Mouse (Mus musculus): ENCODE results near the gene Gm14406.
"Not testable (repeated sequence)": the region's sequence is repeated elsewhere in the genome, so short reads cannot be mapped to it uniquely, and the experiment has no call there.

The Gm14406 gene

GRCm38 (mm10) chr2:177577998-177578397, at the start of gene Gm14406:
TSS of gene Gm14406 (minus strand) at chr2:177578210.
- ATAC-seq (ENCODE audit: insufficient number of reproducible peaks, low FRiP score, low TSS enrichment) = not testable (repeated sequence)

GRCm38 (mm10) chr2:177575141-177575540, 2.9 kb downstream of the Gm14406 start:
- not testable (repeated sequence) for ATAC-seq (ENCODE audit: insufficient number of reproducible peaks, low FRiP score, low TSS enrichment)

GRCm38 (mm10) chr2:177559365-177559764, 18.6 kb downstream of the Gm14406 start:
- not testable (repeated sequence) for ATAC-seq (ENCODE audit: insufficient number of reproducible peaks, low FRiP score, low TSS enrichment)

- not testable (repeated sequence) for ATAC-seq (ENCODE audit: insufficient number of reproducible peaks, low FRiP score, low TSS enrichment)
These were observed 22.7 kb downstream of the Gm14406 start for GRCm38 (mm10) chr2:177555261-177555660.

GRCm38 (mm10) chr2:177537717-177538116, 40.3 kb downstream of the Gm14406 start:
- ATAC-seq (ENCODE audit: insufficient number of reproducible peaks, low FRiP score, low TSS enrichment) = not testable (repeated sequence)

GRCm38 (mm10) chr2:177537141-177537540, 40.9 kb downstream of the Gm14406 start:
- ATAC-seq (ENCODE audit: insufficient number of reproducible peaks, low FRiP score, low TSS enrichment) = not testable (repeated sequence)

GRCm38 (mm10) chr2:177535876-177536275, 42.1 kb downstream of the Gm14406 start:
- no peak for ATAC-seq (ENCODE audit: insufficient number of reproducible peaks, low FRiP score, low TSS enrichment)

- ATAC-seq (ENCODE audit: insufficient number of reproducible peaks, low FRiP score, low TSS enrichment) = not testable (repeated sequence)
These were observed 53.8 kb downstream of the Gm14406 start for GRCm38 (mm10) chr2:177524171-177524570.

- not testable (repeated sequence) for ATAC-seq (ENCODE audit: insufficient number of reproducible peaks, low FRiP score, low TSS enrichment)
These were observed 54.3 kb downstream of the Gm14406 start for GRCm38 (mm10) chr2:177523674-177524073.

GRCm38 (mm10) chr2:177523061-177523460, 54.9 kb downstream of the Gm14406 start:
- ATAC-seq (ENCODE audit: insufficient number of reproducible peaks, low FRiP score, low TSS enrichment) = no peak

GRCm38 (mm10) chr2:177520035-177520434, 58.0 kb downstream of the Gm14406 start:
- ATAC-seq (ENCODE audit: insufficient number of reproducible peaks, low FRiP score, low TSS enrichment) = no peak
